Comparison of ENCODE assay signal across 8 mouse cellular contexts in the genomic region with DNA sequence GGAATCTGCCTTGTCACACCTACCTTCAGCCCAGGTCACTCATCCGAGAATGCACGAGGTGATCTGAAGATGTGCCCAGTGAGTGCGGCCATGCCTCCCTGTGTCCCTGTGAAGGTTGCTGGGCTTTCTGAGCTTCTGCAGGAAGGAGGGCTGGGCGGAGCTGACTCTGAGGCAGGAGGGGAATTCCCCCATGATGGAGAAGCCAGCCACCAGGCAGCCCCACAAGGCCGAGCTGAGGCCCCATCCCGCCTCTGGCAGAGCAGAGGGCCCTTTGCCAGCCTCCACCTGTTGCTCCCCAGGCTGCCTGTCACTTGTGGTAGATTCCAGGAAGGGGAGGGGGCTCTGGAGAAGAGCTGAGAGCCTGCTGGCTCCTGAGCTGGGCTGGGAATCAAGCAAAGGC. TPM values are rescaled to one million over a fixed set of nuclear protein-coding genes. Genes with fewer than 3 reads are reported as not detected.
A peak's percentile ranks its signal among the peaks of the same experiment; 100 is the strongest.
DNase-seq lines count a peak whose midpoint lies in the region; ATAC-seq and TF ChIP-seq lines count a peak whose summit lies in the region.

Tnip1 (minus strand) TSS at position 108 of the 400 bp plus-strand sequence.

- intact Hi-C loops in gastrocnemius, adult 2 months (cut with DNase I), result no loop called here
- intact Hi-C loops in left cerebral cortex, postnatal 36 days (cut with DNase I), result no loop called here

- 0 out of 2 replicates have a peak, but pooled peaks cover 3% of the 10 kb centered on the region for H3K4me1 ChIP-seq in hindbrain, embryonic 13.5 days (replicated peaks)

- no peaks in the 10 kb centered on the region for H3K9me3 ChIP-seq in hindbrain, embryonic 13.5 days

- H3K27me3 ChIP-seq in hindbrain, embryonic 13.5 days, result no peaks in the 10 kb centered on the region
- no peaks in the 10 kb centered on the region for H3K27me3 ChIP-seq in myocyte (ENCODE audit: control insufficient read depth, insufficient read depth, insufficient read length)

- H3K4me3 ChIP-seq in gastrocnemius, adult 2 months, result peak within 1 kb of the TSS; percentile 15; the same call in 1 of the 2 replicates
- H3K4me3 ChIP-seq in hindbrain, embryonic 13.5 days, result no peak within 1 kb of the TSS
- H3K4me3 ChIP-seq in myocyte, result no peak within 1 kb of the TSS

- ATAC-seq in hindbrain, embryonic 13.5 days (ENCODE audit: low FRiP score), result no peak

- 36% methylated on average over 6 of the region's 6 CpGs for WGBS in hindbrain, embryonic 13.5 days

- TF ChIP-seq POLR2A in myocyte (IDR thresholded peaks at IDR 0.05; ENCODE audit: insufficient read length, low read depth), result no peak

- no peaks in the 10 kb centered on the region for H3K36me3 ChIP-seq in hindbrain, embryonic 13.5 days
- no peaks in the 10 kb centered on the region for H3K36me3 ChIP-seq in myocyte (ENCODE audit: control insufficient read depth, insufficient read depth)

- DNase-seq in frontal cortex, adult 2 months (ENCODE audit: extremely low spot score in 1 of 2, low spot score in 1 of 2), result no peak
- DNase-seq in frontal cortex, postnatal 36 days (ENCODE audit: low spot score in 2 of 2), result no peak
- peak; percentile 76 to 86 for DNase-seq in adrenal gland, adult (ENCODE audit: inconsistent age in 2 of 2, low spot score in 1 of 2)
- DNase-seq in gastrocnemius, adult 2 months, result no peak
- no peak for DNase-seq in left cerebral cortex, postnatal 36 days (ENCODE audit: low spot score in 2 of 2)
- no peak for DNase-seq in cerebellum, adult 11-12 months

- H3K9ac ChIP-seq in hindbrain, embryonic 13.5 days, result no peak within 1 kb of the TSS

- peak within 1 kb of the TSS; percentile 58 for H3K27ac ChIP-seq in gastrocnemius, adult 2 months
- no peak within 1 kb of the TSS for H3K27ac ChIP-seq in hindbrain, embryonic 13.5 days

- no peak for TF ChIP-seq CTCF in gastrocnemius, adult 2 months (IDR thresholded peaks at IDR 0.05)

- H3ac ChIP-seq in myocyte (ENCODE audit: control insufficient read depth, insufficient read length), result no peak within 1 kb of the TSS

- no peaks in the 10 kb centered on the region for H3K79me2 ChIP-seq in myocyte (ENCODE audit: control insufficient read depth, insufficient read depth)

- H3K4me2 ChIP-seq in hindbrain, embryonic 13.5 days, result no peak within 1 kb of the TSS
- H3K4me2 ChIP-seq in myocyte (ENCODE audit: low read depth), result peak within 1 kb of the TSS; percentile 35

TF ChIP-seq in myocyte, 11 proteins besides CTCF, POLR2A, EP300 and RAD21:
- TF ChIP-seq MAX (IDR thresholded peaks at IDR 0.05; ENCODE audit: low read depth), result no peak
- TF ChIP-seq MYOD1 (IDR thresholded peaks at IDR 0.05; ENCODE audit: control insufficient read depth in 1 of 3, insufficient read length in 2 of 3, low read depth in 2 of 3), result peak in 2 of 3 experiments; percentile 51 to 85
- TF ChIP-seq POLR2AphosphoS2 (IDR thresholded peaks at IDR 0.05; ENCODE audit: insufficient read length, low read depth), result no peak
- no peak for TF ChIP-seq TCF12 (IDR thresholded peaks at IDR 0.05; ENCODE audit: insufficient read depth, poor library complexity, severe bottlenecking)
- TF ChIP-seq MYOG (IDR thresholded peaks at IDR 0.05; ENCODE audit: control insufficient read depth in 1 of 3, insufficient read depth in 1 of 3, insufficient read length in 2 of 3, low read depth in 2 of 3), result peak in 1 of 3 experiments; percentile 74
- no peak for TF ChIP-seq E2F4 (IDR thresholded peaks at IDR 0.05; ENCODE audit: insufficient read depth)
- no peak for TF ChIP-seq SRF (IDR thresholded peaks at IDR 0.05; ENCODE audit: control insufficient read depth, insufficient read length, low read depth)
- TF ChIP-seq USF1 (IDR thresholded peaks at IDR 0.05; ENCODE audit: low read depth), result no peak

RNA-seq across cellular contexts. Expression of gene Tnip1, which starts in this region (rescaled TPM):
- polyA plus RNA-seq in frontal cortex, adult 2 months (2012; rRNA removed), result 21.9 and 24.0 TPM in 2 replicates
- 10 to 100 TPM; 29.8 to 31.7 TPM for total RNA-seq in gastrocnemius, adult 2 months (2021)
- polyA plus RNA-seq in hindbrain, embryonic 13.5 days (2015; fragmentation: Nextera tagmentation; extraction: Ambion mirVana), result 19.3 TPM in 2 replicates
- total RNA-seq in left cerebral cortex, postnatal 36 days (2021), result 10 to 100 TPM; 37.5 to 42.0 TPM
- 34.5 TPM for polyA plus RNA-seq in myocyte (2012; fragmentation: generic; extraction: Trizol)

Comparison
In these comparisons a context has a peak if more than half of its experiments do, and no peak if none do; other contexts are left out.
1. DNase-seq: peak in adrenal gland, adult (2 of 2); none in frontal cortex, adult 2 months (0 of 2), frontal cortex, postnatal 36 days (0 of 2), gastrocnemius, adult 2 months (single experiment), left cerebral cortex, postnatal 36 days (0 of 2) and cerebellum, adult 11-12 months (single experiment).